Mouse (Mus musculus): ENCODE results near the gene Arhgap32.

GRCm38 (mm10) chr9:32142834-32143233 lies 26.9 kb downstream of the Arhgap32 start:
- TF ChIP-seq CTCF (IDR thresholded peaks at IDR 0.05; ENCODE audit: insufficient read depth, low read depth, low read length), result no peak
- no peak for TF ChIP-seq POLR2A (IDR thresholded peaks at IDR 0.05; ENCODE audit: insufficient read depth, low read depth, low read length)
